Mouse (Mus musculus): ENCODE measurements around the gene Sod1. TPM values are rescaled to one million over a fixed set of nuclear protein-coding genes. Genes with fewer than 3 reads are reported as not detected.
A peak's percentile ranks its signal among the peaks of the same experiment; 100 is the strongest.
"Not testable (repeated sequence)": the region's sequence is repeated elsewhere in the genome, so short reads cannot be mapped to it uniquely, and the experiment has no call there.

Sod1 gene
- total RNA-seq, 2 experiments from 2014 or later = 412 to 430 TPM

GRCm38 (mm10) chr16:90210717-90211116 lies 9.8 kb upstream of the Sod1 start:
- DNase-seq (ENCODE audit: low spot score in 2 of 2) = no peak

GRCm38 (mm10) chr16:90211767-90212166 lies 8.8 kb upstream of the Sod1 start:
- no peak for DNase-seq (ENCODE audit: low spot score in 2 of 2)

- DNase-seq (ENCODE audit: low spot score in 2 of 2) = no peak
Measured at GRCm38 (mm10) chr16:90213477-90214339, 6.8 kb upstream of the Sod1 start.

- no peak for DNase-seq (ENCODE audit: low spot score in 2 of 2)
Measured at GRCm38 (mm10) chr16:90214731-90215565, 5.6 kb upstream of the Sod1 start.

GRCm38 (mm10) chr16:90215879-90216278 lies 4.7 kb upstream of the Sod1 start:
- not testable (repeated sequence) for DNase-seq (ENCODE audit: low spot score in 2 of 2)

- DNase-seq (ENCODE audit: low spot score in 2 of 2) = no peak
Measured at GRCm38 (mm10) chr16:90216414-90216813, 4.1 kb upstream of the Sod1 start.

GRCm38 (mm10) chr16:90217356-90217755 lies 3.2 kb upstream of the Sod1 start:
- no peak for DNase-seq (ENCODE audit: low spot score in 2 of 2)

- DNase-seq (ENCODE audit: low spot score in 2 of 2) = no peak
Measured at GRCm38 (mm10) chr16:90217926-90218325, 2.6 kb upstream of the Sod1 start.

- not testable (repeated sequence) for DNase-seq (ENCODE audit: low spot score in 2 of 2)
Measured at GRCm38 (mm10) chr16:90219445-90219844, 1.1 kb upstream of the Sod1 start.

GRCm38 (mm10) chr16:90220892-90221431 lies 408 bp downstream of the Sod1 start:
- DNase-seq (ENCODE audit: low spot score in 2 of 2) = peak in 1 of 2 experiments; percentile 55

GRCm38 (mm10) chr16:90221441-90222070 lies 1.0 kb downstream of the Sod1 start:
- DNase-seq (ENCODE audit: low spot score in 2 of 2) = no peak

GRCm38 (mm10) chr16:90229897-90230296 lies 9.3 kb downstream of the Sod1 start:
- DNase-seq (ENCODE audit: low spot score in 2 of 2) = no peak

GRCm38 (mm10) chr16:90231302-90231701 lies 10.7 kb downstream of the Sod1 start:
- DNase-seq (ENCODE audit: low spot score in 2 of 2) = no peak

- no peak for DNase-seq (ENCODE audit: low spot score in 2 of 2)
Measured at GRCm38 (mm10) chr16:90233702-90234101, 13.1 kb downstream of the Sod1 start.

GRCm38 (mm10) chr16:90234617-90235016 lies 14.1 kb downstream of the Sod1 start:
- DNase-seq (ENCODE audit: low spot score in 2 of 2) = no peak

- DNase-seq (ENCODE audit: low spot score in 2 of 2) = no peak
Measured at GRCm38 (mm10) chr16:90235188-90235587, 14.6 kb downstream of the Sod1 start.

- no peak for DNase-seq (ENCODE audit: low spot score in 2 of 2)
Measured at GRCm38 (mm10) chr16:90239128-90239746, 18.7 kb downstream of the Sod1 start.

GRCm38 (mm10) chr16:90241875-90242274 lies 21.3 kb downstream of the Sod1 start:
- no peak for DNase-seq (ENCODE audit: low spot score in 2 of 2)

- no peak for DNase-seq (ENCODE audit: low spot score in 2 of 2)
Measured at GRCm38 (mm10) chr16:90242426-90243304, 22.1 kb downstream of the Sod1 start.

- peak in 1 of 2 experiments; percentile 36 for DNase-seq (ENCODE audit: low spot score in 2 of 2)
Measured at GRCm38 (mm10) chr16:90250099-90250498, 29.5 kb downstream of the Sod1 start.

All from layer of hippocampus, adult 18-20 months (tissue).